Mouse (Mus musculus): Measurements from ENCODE around the gene Pgf. TPM values are rescaled to one million over a fixed set of nuclear protein-coding genes. Genes with fewer than 3 reads are reported as not detected.

The Pgf gene
- polyA plus RNA-seq (2021; fragmentation: Nextera tagmentation), result 6.7 and 6.9 TPM in 2 replicates
- long read RNA-seq, experiment 1, partial matches to known transcripts, result 6 of 8 reads
- long read RNA-seq, experiment 1, other reads (novel, unspliced or antisense), result 0 of 8 reads
- long read RNA-seq, experiment 2, transcript Pgf-204 (7 exons, 2,080 nt), result major isoform, 9 of 16 reads
- long read RNA-seq, experiment 2, partial matches to known transcripts, result 4 of 16 reads
- long read RNA-seq, experiment 2, other reads (novel, unspliced or antisense), result 3 of 16 reads

GRCm38 (mm10) chr12:85177740-85178239 lies at the start of gene Pgf:
TSS of gene Pgf (minus strand) at chr12:85177790.

GRCm38 (mm10) chr12:85219236-85219904 lies 41.8 kb upstream of the Pgf start, which contains the start of gene Eif2b2:
TSS of gene Eif2b2 (plus strand) at chr12:85219481.

GRCm38 (mm10) chr12:85151002-85151774 lies 26.4 kb downstream of the Pgf start, which contains the start of gene Rps6kl1:
TSS of gene Rps6kl1 (minus strand) at chr12:85151264.

Other genes with a start within 250 kb of the Pgf start
- 60.9 and 71.6 TPM in 2 replicates for gene Fcf1, start 206.9 kb downstream of the Pgf start, polyA plus RNA-seq (2021; fragmentation: Nextera tagmentation)
- 13.1 TPM in 2 replicates for gene Arel1, start 206.9 kb downstream of the Pgf start, polyA plus RNA-seq (2021; fragmentation: Nextera tagmentation)
- 13.2 and 14.0 TPM in 2 replicates for gene Ylpm1, start 181.5 kb downstream of the Pgf start, polyA plus RNA-seq (2021; fragmentation: Nextera tagmentation)
- gene Prox2, start 67.0 kb downstream of the Pgf start, polyA plus RNA-seq (2021; fragmentation: Nextera tagmentation), result 1.4 and 2.0 TPM in 2 replicates
- gene Dlst, start 67.0 kb downstream of the Pgf start, polyA plus RNA-seq (2021; fragmentation: Nextera tagmentation), result 45.9 and 50.4 TPM in 2 replicates
- 18.8 and 18.9 TPM in 2 replicates for gene Rps6kl1, start 26.5 kb downstream of the Pgf start, polyA plus RNA-seq (2021; fragmentation: Nextera tagmentation)
- gene Eif2b2, start 41.7 kb upstream of the Pgf start, polyA plus RNA-seq (2021; fragmentation: Nextera tagmentation), result 65.5 and 76.9 TPM in 2 replicates
- gene Mlh3, start 92.8 kb upstream of the Pgf start, polyA plus RNA-seq (2021; fragmentation: Nextera tagmentation), result 5.9 and 6.6 TPM in 2 replicates
- gene Acyp1, start 110.6 kb upstream of the Pgf start, polyA plus RNA-seq (2021; fragmentation: Nextera tagmentation), result 68.8 and 70.2 TPM in 2 replicates
- 0.89 and 1.4 TPM in 2 replicates for gene Zc2hc1c, start 110.8 kb upstream of the Pgf start, polyA plus RNA-seq (2021; fragmentation: Nextera tagmentation)
- gene Nek9, start 161.6 kb upstream of the Pgf start, polyA plus RNA-seq (2021; fragmentation: Nextera tagmentation), result 2.8 TPM in 2 replicates
- 124 and 153 TPM in 2 replicates for gene Tmed10, start 197.1 kb upstream of the Pgf start, polyA plus RNA-seq (2021; fragmentation: Nextera tagmentation)